Mouse (Mus musculus) cerebral cortex, adult 2 months (tissue): ENCODE data around the gene Slc9a1.

Experiments
- WGBS: fragments of 180-500 bp; shearing (Covaris S2); methylation state at CpG from one replicate; pipeline ENCODE4 v1.1.7; 2018; 5-methylcytosine and 5-hydroxymethylcytosine counted together

Gene Slc9a1

GRCm38 (mm10) chr4:133403611-133404228, 34.2 kb downstream of the Slc9a1 start:
- WGBS, result 77% methylated on average over 9 of the region's 9 CpGs

- WGBS, result 66% methylated on average over 5 of the region's 5 CpGs
These were observed 34.8 kb downstream of the Slc9a1 start for GRCm38 (mm10) chr4:133404256-133404655.

GRCm38 (mm10) chr4:133406313-133407056, 37.0 kb downstream of the Slc9a1 start:
- WGBS, result 76% methylated on average over 8 of the region's 8 CpGs

- WGBS, result 57% methylated on average over 6 of the region's 6 CpGs
These were observed 37.7 kb downstream of the Slc9a1 start for GRCm38 (mm10) chr4:133407114-133407787.

- WGBS, result 53% methylated on average over 7 of the region's 7 CpGs
These were observed 38.5 kb downstream of the Slc9a1 start for GRCm38 (mm10) chr4:133408006-133408405.

- WGBS, result 88% methylated on average over 14 of the region's 14 CpGs
These were observed 41.5 kb downstream of the Slc9a1 start for GRCm38 (mm10) chr4:133410994-133411393.

- WGBS, result 89% methylated on average over 14 of the region's 14 CpGs
These were observed 42.6 kb downstream of the Slc9a1 start for GRCm38 (mm10) chr4:133412096-133412495.

GRCm38 (mm10) chr4:133412575-133413540, 43.4 kb downstream of the Slc9a1 start:
- WGBS, result 87% methylated on average over 16 of the region's 16 CpGs

GRCm38 (mm10) chr4:133413617-133414016, 44.1 kb downstream of the Slc9a1 start:
- WGBS, result 97% methylated on average over 7 of the region's 7 CpGs

GRCm38 (mm10) chr4:133414920-133415319, 45.4 kb downstream of the Slc9a1 start:
- 47% methylated on average over 4 of the region's 4 CpGs for WGBS

GRCm38 (mm10) chr4:133419312-133420004, 50.0 kb downstream of the Slc9a1 start:
- 68% methylated on average over 14 of the region's 14 CpGs for WGBS

GRCm38 (mm10) chr4:133421989-133422388, 52.5 kb downstream of the Slc9a1 start:
- WGBS, result 90% methylated on average over 12 of the region's 12 CpGs

- 83% methylated on average over 15 of the region's 15 CpGs for WGBS
These were observed 53.1 kb downstream of the Slc9a1 start for GRCm38 (mm10) chr4:133422601-133423000.

- WGBS, result 48% methylated on average over 6 of the region's 6 CpGs
These were observed 53.6 kb downstream of the Slc9a1 start for GRCm38 (mm10) chr4:133423108-133423507.

GRCm38 (mm10) chr4:133423691-133424090, 54.2 kb downstream of the Slc9a1 start:
- 69% methylated on average over 6 of the region's 6 CpGs for WGBS

- WGBS, result 48% methylated on average over 4 of the region's 4 CpGs
These were observed 54.6 kb downstream of the Slc9a1 start for GRCm38 (mm10) chr4:133424100-133424499.

- WGBS, result 68% methylated on average over 5 of the region's 5 CpGs
These were observed 56.6 kb downstream of the Slc9a1 start for GRCm38 (mm10) chr4:133426141-133426540.

- WGBS, result 82% methylated on average over 6 of the region's 6 CpGs
These were observed 62.0 kb downstream of the Slc9a1 start for GRCm38 (mm10) chr4:133431508-133431907.

GRCm38 (mm10) chr4:133432560-133433171, 63.2 kb downstream of the Slc9a1 start:
- 14% methylated on average over 17 of the region's 17 CpGs for WGBS

- WGBS, result 91% methylated on average over 11 of the region's 11 CpGs
These were observed 66.4 kb downstream of the Slc9a1 start for GRCm38 (mm10) chr4:133435921-133436320.
